Mouse (Mus musculus): ENCODE data around the gene Asxl2. TPM values are rescaled to one million over a fixed set of nuclear protein-coding genes. Genes with fewer than 3 reads are reported as not detected.
"Not testable (repeated sequence)": the region's sequence is repeated elsewhere in the genome, so short reads cannot be mapped to it uniquely, and the experiment has no call there.

The Asxl2 gene
- polyA plus RNA-seq, 1 experiment from 2014 or later: 15.3 TPM

GRCm38 (mm10) chr12:3518665-3519297 is 92.1 kb downstream of the Asxl2 start:
- WGBS: 46% methylated on average over 4 of the region's 4 CpGs
- H3K9ac ChIP-seq (replicated peaks; ENCODE audit: low read depth, low read length): no peak overlapping the region
- no peak for ATAC-seq (ENCODE audit: low read depth)
- no peak overlapping the region for H3K4me2 ChIP-seq (ENCODE audit: low read depth, low read length)
- no peaks in the 10 kb centered on the region for H3K9me3 ChIP-seq (ENCODE audit: control insufficient read depth, low read length)
- no peaks in the 10 kb centered on the region for H3K27me3 ChIP-seq (ENCODE audit: control insufficient read depth, insufficient read depth, low read length)
- H3K36me3 ChIP-seq (ENCODE audit: control insufficient read depth, insufficient read depth, low read length): no peaks in the 10 kb centered on the region
- no peak overlapping the region for H3K27ac ChIP-seq (ENCODE audit: low read depth, low read length)
- no peak overlapping the region for H3K4me3 ChIP-seq (ENCODE audit: low read depth, low read length)
- no peaks in the 10 kb centered on the region for H3K4me1 ChIP-seq (ENCODE audit: control insufficient read depth, insufficient read depth, low read length)

GRCm38 (mm10) chr12:3521806-3522205 is 95.1 kb downstream of the Asxl2 start:
- H3K9ac ChIP-seq (replicated peaks; ENCODE audit: low read depth, low read length); ATAC-seq (ENCODE audit: low read depth); H3K27ac ChIP-seq (ENCODE audit: low read depth, low read length); H3K4me3 ChIP-seq (ENCODE audit: low read depth, low read length); H3K4me2 ChIP-seq (ENCODE audit: low read depth, low read length); H3K4me1 ChIP-seq (ENCODE audit: control insufficient read depth, insufficient read depth, low read length); H3K9me3 ChIP-seq (ENCODE audit: control insufficient read depth, low read length); H3K27me3 ChIP-seq (ENCODE audit: control insufficient read depth, insufficient read depth, low read length); H3K36me3 ChIP-seq (ENCODE audit: control insufficient read depth, insufficient read depth, low read length): not testable (repeated sequence)
- WGBS: 93% methylated on average over 6 of the region's 8 CpGs

- H3K4me3 ChIP-seq (ENCODE audit: low read depth, low read length): no peak overlapping the region
- H3K27me3 ChIP-seq (ENCODE audit: control insufficient read depth, insufficient read depth, low read length): no peaks in the 10 kb centered on the region
- no peaks in the 10 kb centered on the region for H3K36me3 ChIP-seq (ENCODE audit: control insufficient read depth, insufficient read depth, low read length)
- no peaks in the 10 kb centered on the region for H3K9me3 ChIP-seq (ENCODE audit: control insufficient read depth, low read length)
- no peaks in the 10 kb centered on the region for H3K4me1 ChIP-seq (ENCODE audit: control insufficient read depth, insufficient read depth, low read length)
- H3K9ac ChIP-seq (replicated peaks; ENCODE audit: low read depth, low read length): no peak overlapping the region
- 92% methylated on average over 5 of the region's 5 CpGs for WGBS
- ATAC-seq (ENCODE audit: low read depth): no peak
- H3K4me2 ChIP-seq (ENCODE audit: low read depth, low read length): no peak overlapping the region
- H3K27ac ChIP-seq (ENCODE audit: low read depth, low read length): no peak overlapping the region
Measured at GRCm38 (mm10) chr12:3525536-3525935, 98.9 kb downstream of the Asxl2 start.

GRCm38 (mm10) chr12:3535446-3535845 is 108.8 kb downstream of the Asxl2 start:
- not testable (repeated sequence) for H3K4me2 ChIP-seq (ENCODE audit: low read depth, low read length); ATAC-seq (ENCODE audit: low read depth); H3K36me3 ChIP-seq (ENCODE audit: control insufficient read depth, insufficient read depth, low read length); H3K27me3 ChIP-seq (ENCODE audit: control insufficient read depth, insufficient read depth, low read length); H3K9ac ChIP-seq (replicated peaks; ENCODE audit: low read depth, low read length); H3K4me1 ChIP-seq (ENCODE audit: control insufficient read depth, insufficient read depth, low read length); H3K9me3 ChIP-seq (ENCODE audit: control insufficient read depth, low read length); H3K4me3 ChIP-seq (ENCODE audit: low read depth, low read length); H3K27ac ChIP-seq (ENCODE audit: low read depth, low read length)
- 96% methylated on average over 1 of the region's 1 CpGs for WGBS

GRCm38 (mm10) chr12:3537616-3538015 is 111.0 kb downstream of the Asxl2 start:
- Histone ChIP-seq H3K27ac (ENCODE audit: low read depth, low read length) (no peak overlapping the region), H3K4me2 (ENCODE audit: low read depth, low read length) (no peak overlapping the region), H3K4me3 (ENCODE audit: low read depth, low read length) (no peak overlapping the region), H3K27me3 (ENCODE audit: control insufficient read depth, insufficient read depth, low read length) (no peaks in the 10 kb centered on the region), H3K9ac (replicated peaks; ENCODE audit: low read depth, low read length) (no peak overlapping the region), H3K4me1 (ENCODE audit: control insufficient read depth, insufficient read depth, low read length) (no peaks in the 10 kb centered on the region), H3K36me3 (ENCODE audit: control insufficient read depth, insufficient read depth, low read length) (no peaks in the 10 kb centered on the region), H3K9me3 (ENCODE audit: control insufficient read depth, low read length) (no peaks in the 10 kb centered on the region)
- ATAC-seq (ENCODE audit: low read depth): peak; percentile 44; the same call in 1 of the 2 replicates
- 68% methylated on average over 3 of the region's 3 CpGs for WGBS

GRCm38 (mm10) chr12:3538036-3538435 is 111.4 kb downstream of the Asxl2 start:
- ATAC-seq (ENCODE audit: low read depth): no peak
- no peaks in the 10 kb centered on the region for H3K4me1 ChIP-seq (ENCODE audit: control insufficient read depth, insufficient read depth, low read length)
- 92% methylated on average over 1 of the region's 1 CpGs for WGBS
- no peak overlapping the region for H3K4me3 ChIP-seq (ENCODE audit: low read depth, low read length)
- H3K27me3 ChIP-seq (ENCODE audit: control insufficient read depth, insufficient read depth, low read length): no peaks in the 10 kb centered on the region
- H3K9ac ChIP-seq (replicated peaks; ENCODE audit: low read depth, low read length): no peak overlapping the region
- H3K4me2 ChIP-seq (ENCODE audit: low read depth, low read length): no peak overlapping the region
- H3K36me3 ChIP-seq (ENCODE audit: control insufficient read depth, insufficient read depth, low read length): no peaks in the 10 kb centered on the region
- H3K27ac ChIP-seq (ENCODE audit: low read depth, low read length): no peak overlapping the region
- no peaks in the 10 kb centered on the region for H3K9me3 ChIP-seq (ENCODE audit: control insufficient read depth, low read length)

- WGBS: 75% methylated on average over 2 of the region's 2 CpGs
- no peak overlapping the region for H3K4me2 ChIP-seq (ENCODE audit: low read depth, low read length)
- no peak for ATAC-seq (ENCODE audit: low read depth)
- H3K36me3 ChIP-seq (ENCODE audit: control insufficient read depth, insufficient read depth, low read length): no peaks in the 10 kb centered on the region
- no peak overlapping the region for H3K27ac ChIP-seq (ENCODE audit: low read depth, low read length)
- no peaks in the 10 kb centered on the region for H3K4me1 ChIP-seq (ENCODE audit: control insufficient read depth, insufficient read depth, low read length)
- no peak overlapping the region for H3K4me3 ChIP-seq (ENCODE audit: low read depth, low read length)
- H3K9me3 ChIP-seq (ENCODE audit: control insufficient read depth, low read length): no peaks in the 10 kb centered on the region
- H3K9ac ChIP-seq (replicated peaks; ENCODE audit: low read depth, low read length): no peak overlapping the region
- H3K27me3 ChIP-seq (ENCODE audit: control insufficient read depth, insufficient read depth, low read length): no peaks in the 10 kb centered on the region
Measured at GRCm38 (mm10) chr12:3539605-3540004, 112.9 kb downstream of the Asxl2 start.

GRCm38 (mm10) chr12:3540871-3541270 is 114.2 kb downstream of the Asxl2 start:
- H3K27ac ChIP-seq (ENCODE audit: low read depth, low read length): no peak overlapping the region
- no peaks in the 10 kb centered on the region for H3K27me3 ChIP-seq (ENCODE audit: control insufficient read depth, insufficient read depth, low read length)
- no peak overlapping the region for H3K4me2 ChIP-seq (ENCODE audit: low read depth, low read length)
- ATAC-seq (ENCODE audit: low read depth): no peak
- H3K4me3 ChIP-seq (ENCODE audit: low read depth, low read length): no peak overlapping the region
- no peaks in the 10 kb centered on the region for H3K9me3 ChIP-seq (ENCODE audit: control insufficient read depth, low read length)
- no peaks in the 10 kb centered on the region for H3K4me1 ChIP-seq (ENCODE audit: control insufficient read depth, insufficient read depth, low read length)
- H3K36me3 ChIP-seq (ENCODE audit: control insufficient read depth, insufficient read depth, low read length): no peaks in the 10 kb centered on the region
- no peak overlapping the region for H3K9ac ChIP-seq (replicated peaks; ENCODE audit: low read depth, low read length)
- WGBS: 96% methylated on average over 7 of the region's 7 CpGs

GRCm38 (mm10) chr12:3545451-3545850 is 118.8 kb downstream of the Asxl2 start:
- no peak overlapping the region for H3K27ac ChIP-seq (ENCODE audit: low read depth, low read length)
- ATAC-seq (ENCODE audit: low read depth): no peak
- H3K9ac ChIP-seq (replicated peaks; ENCODE audit: low read depth, low read length): no peak overlapping the region
- WGBS: 86% methylated on average over 3 of the region's 3 CpGs
- no peaks in the 10 kb centered on the region for H3K36me3 ChIP-seq (ENCODE audit: control insufficient read depth, insufficient read depth, low read length)
- H3K4me3 ChIP-seq (ENCODE audit: low read depth, low read length): no peak overlapping the region
- no peaks in the 10 kb centered on the region for H3K9me3 ChIP-seq (ENCODE audit: control insufficient read depth, low read length)
- no peak overlapping the region for H3K4me2 ChIP-seq (ENCODE audit: low read depth, low read length)
- H3K27me3 ChIP-seq (ENCODE audit: control insufficient read depth, insufficient read depth, low read length): no peaks in the 10 kb centered on the region
- no peaks in the 10 kb centered on the region for H3K4me1 ChIP-seq (ENCODE audit: control insufficient read depth, insufficient read depth, low read length)
